Mouse (Mus musculus) thymus, postnatal 0 days (tissue): Measurements from ENCODE around the gene Mrpl14. TPM values are rescaled to one million over a fixed set of nuclear protein-coding genes. Genes with fewer than 3 reads are reported as not detected.
A peak's percentile ranks its signal among the peaks of the same experiment; 100 is the strongest.

ENCODE experiments used
- DNase-seq: peaks from one replicate; pipeline ENCODE4 v3.0.0-alpha.2; 2015; ENCODE audit warnings: low spot score
- polyA plus RNA-seq: library from polyadenylated mRNA; unstranded; fragments of >200 nt; fragmentation: Nextera tagmentation; extraction: Ambion mirVana; gene quantifications from 2 replicates; pipeline ENCODE4 v1.2.1, GENCODE M21; 2015

Gene Mrpl14
- polyA plus RNA-seq, 1 experiment from 2014 or later = 174 TPM

GRCm38 (mm10) chr17:45686716-45687115 lies 594 bp downstream of the Mrpl14 start, which contains the start of gene Tmem63b:
Tmem63b (minus strand) TSS chr17:45686905.
- peak; percentile 79 for DNase-seq

- no peak for DNase-seq
These were observed 3.0 kb downstream of the Mrpl14 start for GRCm38 (mm10) chr17:45689120-45689519.

- no peak for DNase-seq
These were observed 3.9 kb downstream of the Mrpl14 start for GRCm38 (mm10) chr17:45690044-45690443.

GRCm38 (mm10) chr17:45692159-45692558 lies 6.0 kb downstream of the Mrpl14 start:
- DNase-seq = no peak

- DNase-seq = no peak
These were observed 7.9 kb downstream of the Mrpl14 start for GRCm38 (mm10) chr17:45693812-45694565.

- DNase-seq = no peak
These were observed 9.4 kb downstream of the Mrpl14 start for GRCm38 (mm10) chr17:45695227-45696120.

GRCm38 (mm10) chr17:45696981-45697380 lies 10.9 kb downstream of the Mrpl14 start:
- DNase-seq = no peak

- DNase-seq = no peak
These were observed 12.2 kb downstream of the Mrpl14 start for GRCm38 (mm10) chr17:45698368-45698767.

GRCm38 (mm10) chr17:45699039-45699740 lies 13.1 kb downstream of the Mrpl14 start:
- no peak for DNase-seq

GRCm38 (mm10) chr17:45700496-45701235 lies 14.5 kb downstream of the Mrpl14 start:
- no peak for DNase-seq

- DNase-seq = no peak
These were observed 15.1 kb downstream of the Mrpl14 start for GRCm38 (mm10) chr17:45701236-45701591.

GRCm38 (mm10) chr17:45702254-45702653 lies 16.1 kb downstream of the Mrpl14 start:
- DNase-seq = no peak

- peak; percentile 48 for DNase-seq
These were observed 17.1 kb downstream of the Mrpl14 start for GRCm38 (mm10) chr17:45703187-45703586.

GRCm38 (mm10) chr17:45706796-45707195 lies 20.7 kb downstream of the Mrpl14 start:
- no peak for DNase-seq

GRCm38 (mm10) chr17:45707376-45707775 lies 21.3 kb downstream of the Mrpl14 start:
- DNase-seq = no peak

- DNase-seq = no peak
These were observed 22.1 kb downstream of the Mrpl14 start for GRCm38 (mm10) chr17:45708179-45708578.

GRCm38 (mm10) chr17:45709829-45710228 lies 23.7 kb downstream of the Mrpl14 start:
- DNase-seq = no peak

GRCm38 (mm10) chr17:45710407-45710806 lies 24.3 kb downstream of the Mrpl14 start:
- DNase-seq = no peak

GRCm38 (mm10) chr17:45711525-45711924 lies 25.4 kb downstream of the Mrpl14 start:
- DNase-seq = no peak

- DNase-seq = peak; percentile 78
These were observed 32.2 kb downstream of the Mrpl14 start for GRCm38 (mm10) chr17:45718323-45718722.
